Mouse (Mus musculus): ENCODE data around the gene Sestd1.

The Sestd1 gene

GRCm38 (mm10) chr2:77195056-77195455 is 85.3 kb downstream of the Sestd1 start:
- CTCF ChIA-PET, result interaction anchor here in 3 of 4 experiments (0.6 to 2.0 kb wide), 5 partner anchors 13 to 149 kb away, joined by 3 to 4 read pairs (median 3); no protein-coding TSS in a partner anchor
- POLR2A ChIA-PET, result no interaction called here

- ChIA-PET CTCF (no interaction called here), POLR2A (interaction anchor here in 2 of 4 experiments (1.3 to 1.8 kb wide), 3 partner anchors 11 to 22 kb away, joined by 4 read pairs; partner anchors contain the start of gene Ccdc141 (in 1 of the 2))
Measured at GRCm38 (mm10) chr2:77191811-77192210, 88.6 kb downstream of the Sestd1 start.

DNA sequence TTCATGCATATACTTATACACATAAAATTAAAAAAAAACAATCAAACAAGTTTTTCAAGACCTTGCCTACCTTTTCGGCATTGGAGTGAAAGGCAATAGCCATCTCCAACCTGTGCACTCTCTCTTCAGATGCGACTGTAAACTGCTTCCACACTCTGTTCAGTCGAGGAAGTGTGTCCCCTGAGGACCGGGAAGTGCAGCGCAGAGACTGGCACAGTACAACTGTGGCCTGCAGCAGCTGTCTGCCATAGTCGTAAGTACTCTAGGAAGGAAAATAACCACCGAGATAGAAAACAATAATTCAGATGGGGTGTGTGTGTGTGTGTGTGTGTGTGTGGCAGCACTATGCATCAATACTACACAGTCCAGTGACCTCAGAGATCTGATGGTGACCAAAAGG is 89.5 kb downstream of the Sestd1 start:
- POLR2A ChIA-PET, result interaction anchor here in 1 of 4 experiments (1.3 to 1.8 kb wide), 2 partner anchors 10 to 11 kb away, joined by 4 read pairs; no protein-coding TSS in a partner anchor
- CTCF ChIA-PET, result interaction anchor here in 1 of 4 experiments (1.5 kb wide), 1 partner anchor 10 kb away, joined by 5 read pairs; no protein-coding TSS in a partner anchor

GRCm38 (mm10) chr2:77190301-77190700 is 90.1 kb downstream of the Sestd1 start:
- POLR2A ChIA-PET, result interaction anchor here in 1 of 4 experiments (1.2 to 1.8 kb wide), 2 partner anchors 9 to 14 kb away, joined by 3 to 4 read pairs; no protein-coding TSS in a partner anchor
- CTCF ChIA-PET, result interaction anchor here in 1 of 4 experiments (1.5 kb wide), 1 partner anchor 10 kb away, joined by 5 read pairs; no protein-coding TSS in a partner anchor

- CTCF ChIA-PET, result interaction anchor here in 1 of 4 experiments (1.5 kb wide), 1 partner anchor 9 kb away, joined by 5 read pairs; no protein-coding TSS in a partner anchor
- POLR2A ChIA-PET, result interaction anchor here in 1 of 4 experiments (1.2 kb wide), 1 partner anchor 14 kb away, joined by 3 read pairs; no protein-coding TSS in a partner anchor
Measured at GRCm38 (mm10) chr2:77189671-77190070, 90.7 kb downstream of the Sestd1 start.

GRCm38 (mm10) chr2:77187501-77187900 is 92.9 kb downstream of the Sestd1 start:
- ChIA-PET CTCF (no interaction called here), POLR2A (interaction anchor here in 1 of 4 experiments (1.2 kb wide), 1 partner anchor 9 kb away, joined by 4 read pairs; no protein-coding TSS in a partner anchor)

GRCm38 (mm10) chr2:77186912-77187311 is 93.5 kb downstream of the Sestd1 start:
- CTCF ChIA-PET, result no interaction called here
- POLR2A ChIA-PET, result interaction anchor here in 1 of 4 experiments (1.2 kb wide), 1 partner anchor 8 kb away, joined by 4 read pairs; no protein-coding TSS in a partner anchor

DNA sequence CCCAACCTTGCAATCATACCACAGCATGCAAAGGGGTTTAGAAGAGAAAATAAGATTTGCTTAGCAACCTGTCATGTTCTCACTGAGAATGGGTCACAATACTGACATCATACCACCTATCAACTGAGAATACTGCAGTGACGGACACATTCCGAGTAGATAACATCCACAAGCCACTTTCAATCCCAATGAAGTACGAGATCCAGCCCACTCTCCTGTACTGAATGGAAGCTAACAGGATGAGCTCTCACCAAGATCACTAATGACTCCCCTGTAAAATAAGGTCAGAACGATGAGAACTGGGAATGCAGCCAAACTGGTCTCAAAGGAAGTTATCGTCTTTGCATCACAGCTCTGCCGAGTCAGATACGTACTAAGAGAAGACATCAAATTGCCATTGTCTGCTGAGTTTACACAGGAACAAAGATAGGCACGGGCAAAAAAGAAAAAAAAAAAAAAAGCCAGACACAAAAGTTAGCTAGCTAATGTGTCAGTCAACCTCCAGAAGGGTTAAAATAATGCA is 96.3 kb downstream of the Sestd1 start:
- ChIA-PET CTCF (interaction anchor here in 2 of 4 experiments (1.1 to 1.5 kb wide), 2 partner anchors 157 to 158 kb away, joined by 3 to 4 read pairs; no protein-coding TSS in a partner anchor), POLR2A (interaction anchor here in 1 of 4 experiments (0.7 to 2.2 kb wide), 2 partner anchors 13 to 106 kb away, joined by 3 to 6 read pairs; partner anchors contain the start of gene Ccdc141)

DNA sequence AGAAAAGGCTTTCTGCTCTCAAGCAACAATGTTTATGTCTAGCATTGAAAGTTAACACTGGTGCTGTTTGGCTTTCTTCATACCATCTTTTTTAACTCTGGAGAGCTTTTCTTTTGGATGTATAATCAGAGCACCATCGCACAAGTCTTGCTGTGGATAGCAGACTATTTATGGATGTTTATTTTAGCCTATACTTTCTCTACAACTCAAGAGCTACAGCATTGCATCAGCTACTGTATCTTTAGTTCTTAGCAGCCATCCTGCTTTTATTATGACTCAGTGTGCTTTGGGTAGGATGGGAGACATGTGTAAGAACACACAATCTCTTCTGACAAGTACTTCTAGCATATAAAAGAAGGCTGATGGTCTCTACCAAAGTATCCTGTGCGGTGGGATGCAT is 96.7 kb downstream of the Sestd1 start:
- POLR2A ChIA-PET, result interaction anchor here in 1 of 4 experiments (0.7 to 0.8 kb wide), 2 partner anchors 15 to 106 kb away, joined by 3 read pairs; no protein-coding TSS in a partner anchor

GRCm38 (mm10) chr2:77182996-77183380 is 97.4 kb downstream of the Sestd1 start:
- POLR2A ChIA-PET, result interaction anchor here in 1 of 4 experiments (0.8 kb wide), 1 partner anchor 15 kb away, joined by 3 read pairs; no protein-coding TSS in a partner anchor
- CTCF ChIA-PET, result interaction anchor here in 1 of 4 experiments (1.0 kb wide), 1 partner anchor 12 kb away, joined by 3 read pairs; no protein-coding TSS in a partner anchor

More for the DNA sequence above, 96.7 kb downstream of the Sestd1 start:
- CTCF ChIA-PET, result no interaction called here

DNA sequence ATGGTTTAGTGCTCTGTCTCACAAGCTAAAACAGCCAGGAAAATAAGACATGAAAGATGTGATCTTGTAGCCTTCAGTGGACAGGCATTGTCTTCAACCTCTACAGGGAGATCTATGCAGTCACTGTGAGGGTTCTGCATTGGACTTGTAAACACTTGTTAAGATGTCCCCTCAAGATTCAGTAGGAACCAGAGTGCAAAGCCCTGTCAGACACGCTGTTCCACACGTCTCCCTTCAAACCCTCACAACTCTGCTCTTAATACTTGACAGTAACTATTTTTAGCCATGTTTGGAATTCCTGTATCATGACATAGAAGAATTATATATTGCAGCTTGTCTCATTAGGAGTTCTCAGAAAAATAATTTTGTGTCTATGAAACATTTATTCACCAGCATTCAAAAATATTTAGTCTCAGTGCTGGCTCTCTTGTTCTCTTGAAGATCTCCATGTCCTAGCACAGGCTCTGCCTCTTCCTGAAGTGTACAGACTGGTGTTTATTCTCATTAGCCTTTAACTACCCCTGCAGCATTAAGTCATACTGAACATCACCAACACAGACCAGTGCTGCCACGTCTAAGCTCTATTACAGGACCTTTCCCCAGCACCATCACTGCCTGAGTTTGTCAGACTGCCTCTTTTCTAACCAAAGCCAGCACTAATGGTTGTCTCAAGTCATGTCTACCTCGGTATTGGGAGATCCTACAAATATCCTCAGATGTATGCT is 98.0 kb downstream of the Sestd1 start:
- ChIA-PET CTCF (interaction anchor here in 1 of 4 experiments (1.0 kb wide), 1 partner anchor 13 kb away, joined by 3 read pairs; no protein-coding TSS in a partner anchor), POLR2A (interaction anchor here in 1 of 4 experiments (0.8 kb wide), 1 partner anchor 13 kb away, joined by 5 read pairs; no protein-coding TSS in a partner anchor)

- ChIA-PET CTCF (interaction anchor here in 1 of 4 experiments (1.2 kb wide), 1 partner anchor 164 kb away, joined by 4 read pairs; no protein-coding TSS in a partner anchor), POLR2A (interaction anchor here in 1 of 4 experiments (2.8 kb wide), 1 partner anchor 31 kb away, joined by 14 read pairs; no protein-coding TSS in a partner anchor)
Measured at GRCm38 (mm10) chr2:77177472-77177871, 102.9 kb downstream of the Sestd1 start.

GRCm38 (mm10) chr2:77176413-77176812 is 104.0 kb downstream of the Sestd1 start:
- POLR2A ChIA-PET, result interaction anchor here in 2 of 4 experiments (0.6 to 2.8 kb wide), 10 partner anchors 9 to 161 kb away, joined by 3 to 14 read pairs (median 3); no protein-coding TSS in a partner anchor
- CTCF ChIA-PET, result interaction anchor here in 3 of 4 experiments (0.7 to 1.6 kb wide), 6 partner anchors 133 to 224 kb away, joined by 3 to 4 read pairs (median 3); no protein-coding TSS in a partner anchor

GRCm38 (mm10) chr2:77175411-77175810 is 105.0 kb downstream of the Sestd1 start:
- POLR2A ChIA-PET, result interaction anchor here in 2 of 4 experiments (0.6 to 2.8 kb wide), 9 partner anchors 8 to 1590 kb away, joined by 3 to 14 read pairs (median 3); no protein-coding TSS in a partner anchor
- CTCF ChIA-PET, result interaction anchor here in 3 of 4 experiments (0.6 to 1.6 kb wide), 5 partner anchors 23 to 527 kb away, joined by 3 to 7 read pairs (median 3); partner anchors contain the start of genes Pjvk (in 1 of the 3) and Prkra (in 1 of the 3)

GRCm38 (mm10) chr2:77174313-77174712 is 106.1 kb downstream of the Sestd1 start:
- CTCF ChIA-PET, result no interaction called here
- POLR2A ChIA-PET, result no interaction called here

- ChIA-PET POLR2A (interaction anchor here in 1 of 4 experiments (1.7 kb wide), 1 partner anchor 164 kb away, joined by 4 read pairs; no protein-coding TSS in a partner anchor), CTCF (no interaction called here)
Measured at GRCm38 (mm10) chr2:77173821-77174220, 106.6 kb downstream of the Sestd1 start.

DNA sequence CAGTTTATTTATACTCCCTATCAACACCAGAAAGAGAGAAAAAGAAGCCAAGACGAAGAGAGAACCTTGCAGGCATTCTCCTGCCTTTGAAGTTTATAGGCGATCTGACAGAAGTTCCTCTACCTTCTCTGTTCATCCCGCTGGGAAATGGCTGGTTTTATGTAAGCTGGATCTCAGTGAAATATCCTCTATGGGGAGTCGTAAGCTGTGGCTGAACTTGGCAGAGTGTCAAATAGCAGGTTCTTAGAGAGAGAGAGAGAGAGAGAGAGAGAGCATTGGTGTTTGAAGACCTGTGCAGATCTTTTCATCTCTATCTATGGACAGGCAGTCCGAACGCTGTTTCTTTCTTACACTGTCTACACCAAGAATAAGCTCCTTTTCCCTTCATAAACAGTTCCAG is 107.0 kb downstream of the Sestd1 start:
- ChIA-PET CTCF (no interaction called here), POLR2A (interaction anchor here in 1 of 4 experiments (1.7 kb wide), 1 partner anchor 164 kb away, joined by 4 read pairs; no protein-coding TSS in a partner anchor)

- CTCF ChIA-PET, result no interaction called here
- POLR2A ChIA-PET, result interaction anchor here in 2 of 4 experiments (1.1 to 6.1 kb wide), 8 partner anchors 22 to 169 kb away, joined by 4 to 41 read pairs (median 8); no protein-coding TSS in a partner anchor
Measured at GRCm38 (mm10) chr2:77172241-77172671, 108.1 kb downstream of the Sestd1 start.
